Mouse (Mus musculus): Measurements from ENCODE around the gene Bclaf3. TPM values are rescaled to one million over a fixed set of nuclear protein-coding genes. Genes with fewer than 3 reads are reported as not detected.

Bclaf3 gene
- polyA plus RNA-seq, 1 experiment from 2014 or later = 25.4 TPM

- H3K27me3 ChIP-seq (ENCODE audit: insufficient read depth, low read length) = no peaks in the 10 kb centered on the region
- ATAC-seq (ENCODE audit: insufficient read depth) = peak; percentile 93
- DNase-seq = peak; percentile 81
- H3K9me3 ChIP-seq (ENCODE audit: low read depth, low read length) = no peaks in the 10 kb centered on the region
- peak within 1 kb of the TSS; percentile 66 for H3K4me2 ChIP-seq
- 0 out of 2 replicates have a peak, but pooled peaks have one; percentile 16 for TF ChIP-seq CTCF (IDR thresholded peaks at IDR 0.05; ENCODE audit: low read depth)
- WGBS = 10% methylated on average over 53 of the region's 60 CpGs
- no peaks in the 10 kb centered on the region for H3K4me1 ChIP-seq (ENCODE audit: insufficient read depth)
- H3K36me3 ChIP-seq (ENCODE audit: insufficient read depth) = no peaks in the 10 kb centered on the region
- peak within 1 kb of the TSS; percentile 58 for H3K9ac ChIP-seq
- H3K27ac ChIP-seq (ENCODE audit: low read depth) = peak within 1 kb of the TSS; percentile 73; the same call in 1 of the 2 replicates
- peak within 1 kb of the TSS; percentile 52 for H3K4me3 ChIP-seq (ENCODE audit: low read depth, low read length)
These were observed 100.6 kb downstream of the Bclaf3 start, which contains the start of gene Sh3kbp1 for GRCm38 (mm10) chrX:159626907-159627587. Gene Sh3kbp1 (plus strand): TSS chrX:159627272.

GRCm38 (mm10) chrX:159627588-159628566, 101.4 kb downstream of the Bclaf3 start:
- Histone ChIP-seq H3K27ac (ENCODE audit: low read depth) (peak overlapping the region; percentile 73; the same call in 1 of the 2 replicates), H3K4me3 (ENCODE audit: low read depth, low read length) (peak overlapping the region; percentile 52), H3K4me1 (ENCODE audit: insufficient read depth) (no peaks in the 10 kb centered on the region), H3K36me3 (ENCODE audit: insufficient read depth) (no peaks in the 10 kb centered on the region), H3K4me2 (peak overlapping the region; percentile 66), H3K27me3 (ENCODE audit: insufficient read depth, low read length) (no peaks in the 10 kb centered on the region), H3K9ac (peak overlapping the region; percentile 58), H3K9me3 (ENCODE audit: low read depth, low read length) (no peaks in the 10 kb centered on the region)
- 0 out of 2 replicates have a peak, but pooled peaks have one; percentile 2 for TF ChIP-seq CTCF (IDR thresholded peaks at IDR 0.05; ENCODE audit: low read depth)
- ATAC-seq (ENCODE audit: insufficient read depth) (peak; percentile 73), DNase-seq (peak; percentile 50)
- WGBS = 18% methylated on average over 46 of the region's 56 CpGs

GRCm38 (mm10) chrX:159628629-159629028, 102.1 kb downstream of the Bclaf3 start:
- H3K4me3 ChIP-seq (ENCODE audit: low read depth, low read length) = peak overlapping the region; percentile 52
- no peak overlapping the region for H3K27ac ChIP-seq (ENCODE audit: low read depth)
- ATAC-seq (ENCODE audit: insufficient read depth) (no peak), DNase-seq (no peak)
- H3K4me1 ChIP-seq (ENCODE audit: insufficient read depth) = no peaks in the 10 kb centered on the region
- H3K36me3 ChIP-seq (ENCODE audit: insufficient read depth) = no peaks in the 10 kb centered on the region
- H3K9me3 ChIP-seq (ENCODE audit: low read depth, low read length) = no peaks in the 10 kb centered on the region
- TF ChIP-seq CTCF (IDR thresholded peaks at IDR 0.05; ENCODE audit: low read depth) = no peak
- H3K27me3 ChIP-seq (ENCODE audit: insufficient read depth, low read length) = no peaks in the 10 kb centered on the region
- WGBS = 25% methylated on average over 4 of the region's 4 CpGs
- peak overlapping the region; percentile 66 for H3K4me2 ChIP-seq
- peak overlapping the region; percentile 58; the same call in 1 of the 2 replicates for H3K9ac ChIP-seq

- Histone ChIP-seq H3K9me3 (ENCODE audit: low read depth, low read length) (no peaks in the 10 kb centered on the region), H3K27me3 (ENCODE audit: insufficient read depth, low read length) (no peaks in the 10 kb centered on the region), H3K36me3 (ENCODE audit: insufficient read depth) (no peaks in the 10 kb centered on the region), H3K27ac (ENCODE audit: low read depth) (no peak overlapping the region), H3K9ac (no peak overlapping the region), H3K4me3 (ENCODE audit: low read depth, low read length) (no peak overlapping the region), H3K4me1 (ENCODE audit: insufficient read depth) (no peaks in the 10 kb centered on the region), H3K4me2 (peak overlapping the region; percentile 66)
- 38% methylated on average over 2 of the region's 2 CpGs for WGBS
- no peak for TF ChIP-seq CTCF (IDR thresholded peaks at IDR 0.05; ENCODE audit: low read depth)
- DNase-seq = no peak
- ATAC-seq (ENCODE audit: insufficient read depth) = no peak
These were observed 102.7 kb downstream of the Bclaf3 start for GRCm38 (mm10) chrX:159629203-159629602.

GRCm38 (mm10) chrX:159638500-159639227, 112.2 kb downstream of the Bclaf3 start:
- Histone ChIP-seq H3K36me3 (ENCODE audit: insufficient read depth) (no peaks in the 10 kb centered on the region), H3K9me3 (ENCODE audit: low read depth, low read length) (no peaks in the 10 kb centered on the region), H3K9ac (no peak overlapping the region), H3K4me1 (ENCODE audit: insufficient read depth) (no peaks in the 10 kb centered on the region), H3K27me3 (ENCODE audit: insufficient read depth, low read length) (no peaks in the 10 kb centered on the region), H3K27ac (ENCODE audit: low read depth) (no peak overlapping the region), H3K4me2 (no peak overlapping the region), H3K4me3 (ENCODE audit: low read depth, low read length) (no peak overlapping the region)
- ATAC-seq (ENCODE audit: insufficient read depth) = no peak
- TF ChIP-seq CTCF (IDR thresholded peaks at IDR 0.05; ENCODE audit: low read depth) = no peak
- no peak for DNase-seq
- WGBS = 75% methylated on average over 3 of the region's 4 CpGs

- no peak for DNase-seq
- TF ChIP-seq CTCF (IDR thresholded peaks at IDR 0.05; ENCODE audit: low read depth) = no peak
- Histone ChIP-seq H3K4me2 (no peak overlapping the region), H3K9me3 (ENCODE audit: low read depth, low read length) (no peaks in the 10 kb centered on the region), H3K4me3 (ENCODE audit: low read depth, low read length) (no peak overlapping the region), H3K36me3 (ENCODE audit: insufficient read depth) (no peaks in the 10 kb centered on the region), H3K9ac (no peak overlapping the region), H3K4me1 (ENCODE audit: insufficient read depth) (no peaks in the 10 kb centered on the region), H3K27me3 (ENCODE audit: insufficient read depth, low read length) (no peaks in the 10 kb centered on the region), H3K27ac (ENCODE audit: low read depth) (no peak overlapping the region)
- WGBS = 63% methylated on average over 4 of the region's 4 CpGs
- no peak for ATAC-seq (ENCODE audit: insufficient read depth)
These were observed 113.5 kb downstream of the Bclaf3 start for GRCm38 (mm10) chrX:159639991-159640390.

Other genes with a start within 250 kb of the Bclaf3 start
- gene Eif1ax, start 154.5 kb upstream of the Bclaf3 start, polyA plus RNA-seq (2014; fragmentation: Nextera tagmentation; extraction: Ambion mirVana) = 145 and 149 TPM in 2 replicates
- 1.5 and 1.8 TPM in 2 replicates for gene Map7d2, start 112.1 kb upstream of the Bclaf3 start, polyA plus RNA-seq (2014; fragmentation: Nextera tagmentation; extraction: Ambion mirVana)
- gene Sh3kbp1, start 100.6 kb downstream of the Bclaf3 start, polyA plus RNA-seq (2014; fragmentation: Nextera tagmentation; extraction: Ambion mirVana) = 41.5 and 42.5 TPM in 2 replicates

Measured in lung, embryonic 14.5 days (tissue).